Mouse (Mus musculus): ENCODE measurements around the gene Tbc1d1.

GRCm38 (mm10) chr5:64140202-64140601 is 15.9 kb upstream of the Tbc1d1 start:
- no peak for TF ChIP-seq POLR2A (IDR thresholded peaks at IDR 0.05; ENCODE audit: extremely low read depth, insufficient read depth, low read length)
- no peak for TF ChIP-seq CTCF (IDR thresholded peaks at IDR 0.05; ENCODE audit: low read depth, low read length)

Measured in liver, adult 2 months (tissue).